8 mouse cellular contexts compared by ENCODE assay signal in the genomic region with DNA sequence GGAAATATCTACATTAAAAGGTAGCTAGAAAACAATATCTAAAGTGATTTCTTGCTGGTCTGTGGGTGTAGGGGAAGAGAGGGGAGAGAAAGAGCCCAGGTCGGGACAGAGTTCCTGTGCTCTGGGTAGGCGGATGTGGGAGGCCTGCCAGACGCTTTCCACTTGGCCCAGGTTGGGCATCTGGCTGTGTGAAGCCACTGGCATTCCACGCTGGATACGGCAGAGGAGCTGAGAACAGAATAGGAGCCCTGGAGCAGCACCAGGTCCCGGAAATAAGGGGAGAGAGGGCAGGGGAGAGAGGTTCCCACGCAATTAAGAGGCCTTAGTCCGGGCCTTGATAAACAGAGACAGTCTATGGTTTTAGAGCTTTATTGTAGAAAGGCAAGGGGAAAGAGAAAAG.
DNase-seq lines count a peak whose midpoint lies in the region; ATAC-seq lines count a peak whose summit lies in the region.

No protein-coding gene starts in this region.

- no peak overlapping the region for H3K27ac ChIP-seq in limb, embryonic 10.5 days
- H3K27ac ChIP-seq in liver, embryonic 12.5 days: no peak overlapping the region

- H3K4me2 ChIP-seq in liver, embryonic 12.5 days: no peak overlapping the region

- no peak overlapping the region for H3K9ac ChIP-seq in liver, embryonic 12.5 days

- H3K36me3 ChIP-seq in limb, embryonic 10.5 days: peaks cover 34% of the 10 kb centered on the region
- peaks cover 11% of the 10 kb centered on the region for H3K36me3 ChIP-seq in liver, embryonic 12.5 days

- 65% methylated on average over 8 of the region's 8 CpGs for WGBS in limb, embryonic 10.5 days
- 79% methylated on average over 8 of the region's 8 CpGs for WGBS in liver, embryonic 12.5 days (ENCODE audit: insufficient replicate concordance)

- ATAC-seq in cerebellum, adult (ENCODE audit: insufficient number of reproducible peaks, low FRiP score, low TSS enrichment): peak; percentile 45; the same call in 1 of the 2 replicates
- ATAC-seq in liver, embryonic 12.5 days: no peak

- H3K4me1 ChIP-seq in limb, embryonic 10.5 days: peaks cover 3% of the 10 kb centered on the region; the same call in 1 of the 2 replicates
- H3K4me1 ChIP-seq in liver, embryonic 12.5 days: 0 out of 2 replicates have a peak, but pooled peaks cover 7% of the 10 kb centered on the region

- no peaks in the 10 kb centered on the region for H3K27me3 ChIP-seq in limb, embryonic 10.5 days (ENCODE audit: low read depth, poor library complexity, severe bottlenecking)
- H3K27me3 ChIP-seq in liver, embryonic 12.5 days (replicated peaks): no peaks in the 10 kb centered on the region

- H3K9me3 ChIP-seq in limb, embryonic 10.5 days (replicated peaks): no peaks in the 10 kb centered on the region
- no peaks in the 10 kb centered on the region for H3K9me3 ChIP-seq in liver, embryonic 12.5 days (replicated peaks)

- no peak overlapping the region for H3K4me3 ChIP-seq in limb, embryonic 10.5 days
- H3K4me3 ChIP-seq in liver, embryonic 12.5 days: no peak overlapping the region

- DNase-seq in cerebellum, postnatal 4 days (ENCODE audit: low spot score in 2 of 2): no peak
- DNase-seq in brain, adult 2 months (ENCODE audit: low read depth, low spot score): peak; percentile 71
- DNase-seq in gonadal fat pad, adult 2 months (ENCODE audit: low read depth): peak; percentile 45
- peak; percentile 55 to 74 for DNase-seq in kidney, postnatal 25 days
- DNase-seq in limb, embryonic 10.5 days (ENCODE audit: low spot score): no peak
- no peak for DNase-seq in ovary, adult 18-20 months (ENCODE audit: low spot score)

Comparison
In these comparisons a context has a peak if more than half of its experiments do, and no peak if none do; other contexts are left out.
1. DNase-seq: peak in brain, adult 2 months (single experiment), gonadal fat pad, adult 2 months (single experiment) and kidney, postnatal 25 days (2 of 2); none in cerebellum, postnatal 4 days (0 of 2), limb, embryonic 10.5 days (single experiment) and ovary, adult 18-20 months (single experiment).